ENCODE assay signal across 12 mouse cellular contexts in the genomic region with DNA sequence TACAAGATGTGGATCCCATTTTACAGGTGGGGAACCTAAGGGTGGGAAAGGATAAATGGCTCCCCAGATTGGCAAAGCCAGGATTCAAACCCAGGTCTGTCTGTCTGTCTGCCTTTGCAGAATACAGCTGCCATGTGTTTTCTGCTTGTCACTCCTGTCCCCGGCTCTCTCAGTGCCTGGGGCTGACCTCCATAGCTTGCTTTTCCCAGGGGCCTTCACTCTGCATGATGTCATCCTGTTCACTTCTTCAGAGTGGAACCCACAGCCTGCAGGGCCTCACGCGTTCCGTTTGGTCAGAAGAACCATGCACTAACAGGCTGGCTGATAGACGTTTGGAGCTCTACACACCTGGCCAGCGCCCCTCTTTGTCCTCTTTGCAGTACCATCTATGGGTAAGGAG.
DNase-seq lines count a peak whose midpoint lies in the region; ATAC-seq lines count a peak whose summit lies in the region.
"Had no signal": no experiment of that assay in that cellular context is flagged by ENCODE, and none has a peak within 500 bp of the region (broad histone marks: within the 10 kb centered on the region; RNA-seq: fewer than 3 reads in every experiment).

No protein-coding gene starts in this region.

- peaks cover 19% of the 10 kb centered on the region for H3K4me1 ChIP-seq in embryonic facial prominence, embryonic 12.5 days
- peaks cover 24% of the 10 kb centered on the region for H3K4me1 ChIP-seq in heart, embryonic 16.5 days (ENCODE audit: control insufficient read depth, insufficient read depth, low read length)
- H3K4me1 ChIP-seq in midbrain, embryonic 13.5 days (replicated peaks) = peaks cover 34% of the 10 kb centered on the region

- no peak for ATAC-seq in embryonic facial prominence, embryonic 12.5 days (ENCODE audit: insufficient number of reproducible peaks, insufficient read depth, low FRiP score, low TSS enrichment)
- no peak for ATAC-seq in heart, embryonic 16.5 days (replicated peaks; ENCODE audit: extremely low read depth, insufficient read depth, low FRiP score)
- ATAC-seq in midbrain, embryonic 13.5 days = no peak
- ATAC-seq in erythroblast, adult 5-6 weeks (replicated peaks; ENCODE audit: low FRiP score, poor library complexity, severe bottlenecking) = no peak

- H3K4me2 ChIP-seq in embryonic facial prominence, embryonic 12.5 days (replicated peaks) = 0 out of 2 replicates have a peak overlapping the region, but pooled peaks have one; percentile 18
- H3K4me2 ChIP-seq in heart, embryonic 16.5 days (ENCODE audit: low read depth, low read length) = peak overlapping the region; percentile 51
- peak overlapping the region; percentile 32; the same call in 1 of the 2 replicates for H3K4me2 ChIP-seq in midbrain, embryonic 13.5 days (replicated peaks)

- no peak overlapping the region for H3K4me3 ChIP-seq in embryonic facial prominence, embryonic 12.5 days
- H3K4me3 ChIP-seq in heart, embryonic 16.5 days (ENCODE audit: low read length) = no peak overlapping the region
- H3K4me3 ChIP-seq in midbrain, embryonic 13.5 days (replicated peaks) = no peak overlapping the region
- H3K4me3 ChIP-seq: limb, embryonic 13.5 days had no signal

- no peak overlapping the region for H3K27ac ChIP-seq in embryonic facial prominence, embryonic 12.5 days
- H3K27ac ChIP-seq in heart, embryonic 16.5 days (ENCODE audit: low read length) = peak overlapping the region; percentile 87
- peak overlapping the region; percentile 92 for H3K27ac ChIP-seq in midbrain, embryonic 13.5 days
- H3K27ac ChIP-seq: limb, embryonic 13.5 days had no signal

- H3K27me3 ChIP-seq in embryonic facial prominence, embryonic 12.5 days = no peaks in the 10 kb centered on the region
- no peaks in the 10 kb centered on the region for H3K27me3 ChIP-seq in heart, embryonic 16.5 days (ENCODE audit: control insufficient read depth, insufficient read depth, low read length)
- no peaks in the 10 kb centered on the region for H3K27me3 ChIP-seq in midbrain, embryonic 13.5 days
- H3K27me3 ChIP-seq: limb, embryonic 13.5 days had no signal

- no peaks in the 10 kb centered on the region for H3K36me3 ChIP-seq in embryonic facial prominence, embryonic 12.5 days
- H3K36me3 ChIP-seq in heart, embryonic 16.5 days (ENCODE audit: control insufficient read depth, insufficient read depth) = no peaks in the 10 kb centered on the region
- no peaks in the 10 kb centered on the region for H3K36me3 ChIP-seq in midbrain, embryonic 13.5 days
- H3K36me3 ChIP-seq: limb, embryonic 13.5 days had no signal

- no peak overlapping the region for H3K9ac ChIP-seq in embryonic facial prominence, embryonic 12.5 days
- peak overlapping the region; percentile 49 for H3K9ac ChIP-seq in heart, embryonic 16.5 days (ENCODE audit: low read length)
- H3K9ac ChIP-seq in midbrain, embryonic 13.5 days (replicated peaks) = peak overlapping the region; percentile 24; the same call in 1 of the 2 replicates
- H3K9ac ChIP-seq: limb, embryonic 13.5 days had no signal

- no peaks in the 10 kb centered on the region for H3K9me3 ChIP-seq in embryonic facial prominence, embryonic 12.5 days
- no peaks in the 10 kb centered on the region for H3K9me3 ChIP-seq in heart, embryonic 16.5 days (replicated peaks; ENCODE audit: control insufficient read depth, low read length)
- H3K9me3 ChIP-seq in midbrain, embryonic 13.5 days = no peaks in the 10 kb centered on the region
- H3K9me3 ChIP-seq: limb, embryonic 13.5 days had no signal

- 59% methylated on average over 6 of the region's 6 CpGs for WGBS in embryonic facial prominence, embryonic 12.5 days
- 36% methylated on average over 6 of the region's 6 CpGs for WGBS in heart, embryonic 16.5 days
- 54% methylated on average over 6 of the region's 6 CpGs for WGBS in midbrain, embryonic 13.5 days

- peak; percentile 50 to 52 for DNase-seq in cerebellum, postnatal 10 days
- no peak for DNase-seq in cerebellum, adult 18-20 months
- DNase-seq in lung, postnatal 36 days = no peak
- no peak for DNase-seq in right cerebral cortex, postnatal 14 days
- DNase-seq: adrenal gland, postnatal 14 days; B cell, adult 2 months; lung, postnatal 14 days had no signal

Comparison
In these comparisons a context has a peak if more than half of its experiments do, and no peak if none do; other contexts are left out.
1. DNase-seq: peak in cerebellum, postnatal 10 days (2 of 2); none in cerebellum, adult 18-20 months (0 of 2), lung, postnatal 36 days (single experiment) and right cerebral cortex, postnatal 14 days (single experiment).
2. Peak in every context shown above with its lines, with median percentiles within 50 percentile points of each other: H3K4me2 ChIP-seq.